Mouse (Mus musculus): ENCODE results near the gene Borcs5. TPM values are rescaled to one million over a fixed set of nuclear protein-coding genes. Genes with fewer than 3 reads are reported as not detected.

Borcs5 gene
- polyA plus RNA-seq, 1 experiment, result 9.2 TPM

- 61% methylated on average over 3 of the region's 3 CpGs for WGBS
- Histone ChIP-seq H3K27me3 (ENCODE audit: control insufficient read depth, insufficient read depth, low read length) (no peaks in the 10 kb centered on the region), H3K27ac (ENCODE audit: insufficient read depth, low read length) (no peak overlapping the region)
Measured at GRCm38 (mm10) chr6:134713321-134713720, 74.0 kb downstream of the Borcs5 start.

GRCm38 (mm10) chr6:134713897-134714296 lies 74.6 kb downstream of the Borcs5 start:
- no peak overlapping the region for H3K27ac ChIP-seq (ENCODE audit: insufficient read depth, low read length)
- no peak overlapping the region for H3K4me3 ChIP-seq (ENCODE audit: extremely low read depth, insufficient read depth, insufficient read length)
- H3K4me1 ChIP-seq (ENCODE audit: control insufficient read depth, insufficient read depth, insufficient read length), result no peaks in the 10 kb centered on the region
- TF ChIP-seq POLR2A (IDR thresholded peaks at IDR 0.05; ENCODE audit: low read depth, low read length) (no peak), CTCF (IDR thresholded peaks at IDR 0.05; ENCODE audit: extremely low read depth, insufficient read depth, insufficient read length, insufficient replicate concordance) (no peak)
- peaks cover 8% of the 10 kb centered on the region for H3K36me3 ChIP-seq (ENCODE audit: control insufficient read depth, insufficient read depth, low read length)
- no peaks in the 10 kb centered on the region for H3K27me3 ChIP-seq (ENCODE audit: control insufficient read depth, insufficient read depth, low read length)
- DNase-seq (ENCODE audit: low read depth in 1 of 2, low spot score in 2 of 2), result no peak
- 89% methylated on average over 1 of the region's 1 CpGs for WGBS

More at GRCm38 (mm10) chr6:134713321-134713720, 74.0 kb downstream of the Borcs5 start:
- no peak for DNase-seq (ENCODE audit: low read depth in 1 of 2, low spot score in 2 of 2)
- Histone ChIP-seq H3K4me1 (ENCODE audit: control insufficient read depth, insufficient read depth, insufficient read length) (no peaks in the 10 kb centered on the region), H3K4me3 (ENCODE audit: extremely low read depth, insufficient read depth, insufficient read length) (no peak overlapping the region), H3K36me3 (ENCODE audit: control insufficient read depth, insufficient read depth, low read length) (peaks cover 5% of the 10 kb centered on the region)
- TF ChIP-seq CTCF (IDR thresholded peaks at IDR 0.05; ENCODE audit: extremely low read depth, insufficient read depth, insufficient read length, insufficient replicate concordance) (no peak), POLR2A (IDR thresholded peaks at IDR 0.05; ENCODE audit: low read depth, low read length) (no peak)

DNA sequence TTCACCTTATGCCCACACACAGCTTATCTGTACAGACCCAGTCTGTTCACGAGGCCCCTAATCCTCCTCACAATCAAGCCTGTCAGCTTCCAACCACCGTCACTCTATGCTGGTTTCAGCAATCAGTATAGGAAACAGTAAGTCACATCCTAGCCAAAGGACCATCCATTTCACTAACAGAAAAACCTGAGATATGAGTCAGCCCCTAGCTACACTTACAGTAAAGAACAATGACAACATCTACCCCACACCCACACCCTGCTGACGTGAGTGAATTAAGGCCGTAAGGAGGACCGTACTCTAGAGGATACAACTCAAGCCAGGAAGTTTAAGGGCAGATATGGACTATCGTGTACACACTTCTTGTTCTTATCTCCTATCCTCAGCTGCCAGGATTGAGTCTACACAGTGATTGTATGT lies 76.9 kb downstream of the Borcs5 start:
- H3K4me3 ChIP-seq (ENCODE audit: extremely low read depth, insufficient read depth, insufficient read length), result no peak overlapping the region
- no peak for TF ChIP-seq CTCF (IDR thresholded peaks at IDR 0.05; ENCODE audit: extremely low read depth, insufficient read depth, insufficient read length, insufficient replicate concordance)
- TF ChIP-seq POLR2A (IDR thresholded peaks at IDR 0.05; ENCODE audit: low read depth, low read length), result no peak
- H3K4me1 ChIP-seq (ENCODE audit: control insufficient read depth, insufficient read depth, insufficient read length), result no peaks in the 10 kb centered on the region
- H3K27me3 ChIP-seq (ENCODE audit: control insufficient read depth, insufficient read depth, low read length), result no peaks in the 10 kb centered on the region
- 76% methylated on average over 6 of the region's 6 CpGs for WGBS
- peaks cover 12% of the 10 kb centered on the region for H3K36me3 ChIP-seq (ENCODE audit: control insufficient read depth, insufficient read depth, low read length)
- no peak overlapping the region for H3K27ac ChIP-seq (ENCODE audit: insufficient read depth, low read length)
- DNase-seq (ENCODE audit: low read depth in 1 of 2, low spot score in 2 of 2), result no peak

- H3K27ac ChIP-seq (ENCODE audit: insufficient read depth, low read length), result no peak overlapping the region
- no peak for TF ChIP-seq POLR2A (IDR thresholded peaks at IDR 0.05; ENCODE audit: low read depth, low read length)
- TF ChIP-seq CTCF (IDR thresholded peaks at IDR 0.05; ENCODE audit: extremely low read depth, insufficient read depth, insufficient read length, insufficient replicate concordance), result no peak
- H3K4me1 ChIP-seq (ENCODE audit: control insufficient read depth, insufficient read depth, insufficient read length), result no peaks in the 10 kb centered on the region
- WGBS, result 95% methylated on average over 20 of the region's 20 CpGs
- DNase-seq (ENCODE audit: low read depth in 1 of 2, low spot score in 2 of 2), result no peak
- no peaks in the 10 kb centered on the region for H3K27me3 ChIP-seq (ENCODE audit: control insufficient read depth, insufficient read depth, low read length)
- no peak overlapping the region for H3K4me3 ChIP-seq (ENCODE audit: extremely low read depth, insufficient read depth, insufficient read length)
- H3K36me3 ChIP-seq (ENCODE audit: control insufficient read depth, insufficient read depth, low read length), result peaks cover 14% of the 10 kb centered on the region
Measured at GRCm38 (mm10) chr6:134717886-134718667, 78.8 kb downstream of the Borcs5 start.

DNA sequence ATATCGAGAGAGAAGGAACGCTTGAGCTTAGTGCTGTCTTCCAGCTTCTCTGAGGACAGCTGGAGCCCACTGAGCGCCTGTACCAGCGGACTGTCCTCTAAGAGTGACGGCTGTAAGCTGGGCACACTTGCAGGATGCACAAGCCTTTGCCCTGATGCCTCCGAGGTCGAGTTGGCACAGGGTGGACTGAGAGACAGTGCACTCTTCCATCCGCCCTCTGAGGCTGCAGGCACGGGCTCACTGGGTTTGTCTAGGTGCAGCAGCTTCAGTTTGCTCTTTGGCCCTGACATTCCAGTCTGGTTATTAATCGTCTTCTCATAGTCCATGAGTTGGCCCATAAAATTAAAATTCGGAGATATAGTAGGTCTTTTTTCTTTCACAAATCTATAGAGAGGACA lies 79.4 kb downstream of the Borcs5 start:
- Histone ChIP-seq H3K4me1 (ENCODE audit: control insufficient read depth, insufficient read depth, insufficient read length) (no peaks in the 10 kb centered on the region), H3K36me3 (ENCODE audit: control insufficient read depth, insufficient read depth, low read length) (peaks cover 17% of the 10 kb centered on the region), H3K4me3 (ENCODE audit: extremely low read depth, insufficient read depth, insufficient read length) (no peak overlapping the region), H3K27ac (ENCODE audit: insufficient read depth, low read length) (no peak overlapping the region), H3K27me3 (ENCODE audit: control insufficient read depth, insufficient read depth, low read length) (no peaks in the 10 kb centered on the region)
- no peak for DNase-seq (ENCODE audit: low read depth in 1 of 2, low spot score in 2 of 2)
- 91% methylated on average over 11 of the region's 11 CpGs for WGBS
- TF ChIP-seq POLR2A (IDR thresholded peaks at IDR 0.05; ENCODE audit: low read depth, low read length) (no peak), CTCF (IDR thresholded peaks at IDR 0.05; ENCODE audit: extremely low read depth, insufficient read depth, insufficient read length, insufficient replicate concordance) (no peak)

- TF ChIP-seq CTCF (IDR thresholded peaks at IDR 0.05; ENCODE audit: extremely low read depth, insufficient read depth, insufficient read length, insufficient replicate concordance) (no peak), POLR2A (IDR thresholded peaks at IDR 0.05; ENCODE audit: low read depth, low read length) (no peak)
- whole genome bisulfite sequencing, result 87% methylated on average over 5 of the region's 5 CpGs
- Histone ChIP-seq H3K36me3 (ENCODE audit: control insufficient read depth, insufficient read depth, low read length) (peaks cover 19% of the 10 kb centered on the region), H3K4me3 (ENCODE audit: extremely low read depth, insufficient read depth, insufficient read length) (no peak overlapping the region), H3K4me1 (ENCODE audit: control insufficient read depth, insufficient read depth, insufficient read length) (no peaks in the 10 kb centered on the region), H3K27ac (ENCODE audit: insufficient read depth, low read length) (no peak overlapping the region), H3K27me3 (ENCODE audit: control insufficient read depth, insufficient read depth, low read length) (no peaks in the 10 kb centered on the region)
- DNase-seq (ENCODE audit: low read depth in 1 of 2, low spot score in 2 of 2), result no peak
Measured at GRCm38 (mm10) chr6:134719156-134719555, 79.8 kb downstream of the Borcs5 start.

GRCm38 (mm10) chr6:134720150-134720549 lies 80.8 kb downstream of the Borcs5 start:
- Histone ChIP-seq H3K27me3 (ENCODE audit: control insufficient read depth, insufficient read depth, low read length) (no peaks in the 10 kb centered on the region), H3K36me3 (ENCODE audit: control insufficient read depth, insufficient read depth, low read length) (peaks cover 21% of the 10 kb centered on the region), H3K27ac (ENCODE audit: insufficient read depth, low read length) (no peak overlapping the region), H3K4me3 (ENCODE audit: extremely low read depth, insufficient read depth, insufficient read length) (no peak overlapping the region), H3K4me1 (ENCODE audit: control insufficient read depth, insufficient read depth, insufficient read length) (no peaks in the 10 kb centered on the region)
- 88% methylated on average over 5 of the region's 5 CpGs for WGBS
- no peak for DNase-seq (ENCODE audit: low read depth in 1 of 2, low spot score in 2 of 2)
- TF ChIP-seq POLR2A (IDR thresholded peaks at IDR 0.05; ENCODE audit: low read depth, low read length) (no peak), CTCF (IDR thresholded peaks at IDR 0.05; ENCODE audit: extremely low read depth, insufficient read depth, insufficient read length, insufficient replicate concordance) (no peak)

Measured in spleen, adult 2 months (tissue).